19 mouse cellular contexts compared by ENCODE assay signal in the genomic region with DNA sequence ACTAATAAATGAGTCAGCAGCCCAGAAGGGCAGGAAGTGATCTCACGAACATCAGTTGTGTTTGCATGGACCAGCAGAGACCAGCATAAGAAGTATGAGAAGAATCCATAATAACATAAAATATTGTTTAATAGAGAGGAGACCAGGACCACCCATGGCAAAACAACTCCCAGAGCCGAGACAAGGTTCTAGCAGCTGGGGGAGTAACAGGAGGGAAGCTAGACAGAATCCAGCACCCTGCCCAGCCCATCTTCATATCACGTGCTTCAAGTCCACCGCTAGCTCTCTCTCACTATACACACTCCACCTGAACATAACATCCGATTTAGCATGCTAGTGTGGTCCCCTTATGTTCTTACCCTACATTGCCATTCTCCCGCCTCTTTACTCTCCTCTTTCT.
A peak's percentile ranks its signal among the peaks of the same experiment; 100 is the strongest.
DNase-seq lines count a peak whose midpoint lies in the region; ATAC-seq lines count a peak whose summit lies in the region.
"Had no signal": no experiment of that assay in that cellular context is flagged by ENCODE, and none has a peak within 500 bp of the region (broad histone marks: within the 10 kb centered on the region; RNA-seq: fewer than 3 reads in every experiment).

No protein-coding gene starts in this region.

- WGBS in midbrain, embryonic 11.5 days = 92% methylated on average over 6 of the region's 6 CpGs
- 91% methylated on average over 6 of the region's 6 CpGs for WGBS in midbrain, embryonic 16.5 days

- intact Hi-C loops in heart, postnatal 14 days (cut with DNase I) = no loop called here

- no peak overlapping the region for H3K27ac ChIP-seq in midbrain, embryonic 11.5 days (ENCODE audit: low read depth, low read length)
- no peak overlapping the region for H3K27ac ChIP-seq in midbrain, embryonic 16.5 days (ENCODE audit: low read length)

- no peak overlapping the region for H3K4me2 ChIP-seq in midbrain, embryonic 11.5 days
- H3K4me2 ChIP-seq in midbrain, embryonic 16.5 days (ENCODE audit: low read length) = no peak overlapping the region

- no peak overlapping the region for H3K9ac ChIP-seq in midbrain, embryonic 11.5 days (ENCODE audit: low read length)
- H3K9ac ChIP-seq in midbrain, embryonic 16.5 days (ENCODE audit: low read depth, low read length) = no peak overlapping the region

- no peaks in the 10 kb centered on the region for H3K36me3 ChIP-seq in midbrain, embryonic 11.5 days (ENCODE audit: control insufficient read depth, insufficient read depth, low read length)
- no peaks in the 10 kb centered on the region for H3K36me3 ChIP-seq in midbrain, embryonic 16.5 days (ENCODE audit: control insufficient read depth, insufficient read depth, low read length)
- H3K36me3 ChIP-seq: G1E had no signal

- H3K4me1 ChIP-seq in midbrain, embryonic 11.5 days (ENCODE audit: control insufficient read depth, insufficient read depth, low read length) = no peaks in the 10 kb centered on the region
- H3K4me1 ChIP-seq in midbrain, embryonic 16.5 days (ENCODE audit: control insufficient read depth, insufficient read depth, low read length) = no peaks in the 10 kb centered on the region

- H3K4me3 ChIP-seq in midbrain, embryonic 11.5 days (ENCODE audit: low read depth, low read length) = no peak overlapping the region
- H3K4me3 ChIP-seq in midbrain, embryonic 16.5 days (ENCODE audit: low read depth, low read length) = no peak overlapping the region

- H3K27me3 ChIP-seq in midbrain, embryonic 11.5 days (ENCODE audit: control insufficient read depth, insufficient read depth, low read length) = no peaks in the 10 kb centered on the region
- no peaks in the 10 kb centered on the region for H3K27me3 ChIP-seq in midbrain, embryonic 16.5 days (ENCODE audit: control insufficient read depth, insufficient read depth, low read depth, low read length)
- H3K27me3 ChIP-seq: CH12.LX had no signal

- no peaks in the 10 kb centered on the region for H3K9me3 ChIP-seq in midbrain, embryonic 11.5 days (ENCODE audit: control insufficient read depth, low read length)
- H3K9me3 ChIP-seq in midbrain, embryonic 16.5 days (replicated peaks; ENCODE audit: control insufficient read depth, low read length, poor library complexity, severe bottlenecking) = no peaks in the 10 kb centered on the region
- H3K9me3 ChIP-seq: G1E had no signal

- no peak for ATAC-seq in midbrain, embryonic 11.5 days (ENCODE audit: low FRiP score)
- no peak for ATAC-seq in midbrain, embryonic 16.5 days
- ATAC-seq: activated CD4-positive, CD25-positive, alpha-beta regulatory T cell, adult 4 months; CD4-positive, CD25-positive, alpha-beta regulatory T cell, adult 4 months; Patski had no signal

- peak; percentile 51 for DNase-seq in heart, adult 11 months
- DNase-seq in heart, postnatal 14 days = no peak
- peak; percentile 69 for DNase-seq in midbrain, embryonic 11.5 days (ENCODE audit: low spot score, missing footprints)
- DNase-seq: adrenal gland, adult 2 months; adrenal gland, adult 8-10 months; adrenal gland, postnatal 10 days; adrenal gland, postnatal 14 days; adrenal gland, postnatal 25 days; adrenal gland, postnatal 36 days; B cell, adult 2 months; cerebellum, adult 11 months; cerebellum, adult 11-12 months; cerebellum, adult 18-20 months had no signal

Comparison
In these comparisons a context has a peak if more than half of its experiments do, and no peak if none do; other contexts are left out.
1. DNase-seq: peak in heart, adult 11 months (single experiment) and midbrain, embryonic 11.5 days (single experiment); none in heart, postnatal 14 days (0 of 2).